8 mouse cellular contexts compared by ENCODE assay signal in the genomic region with DNA sequence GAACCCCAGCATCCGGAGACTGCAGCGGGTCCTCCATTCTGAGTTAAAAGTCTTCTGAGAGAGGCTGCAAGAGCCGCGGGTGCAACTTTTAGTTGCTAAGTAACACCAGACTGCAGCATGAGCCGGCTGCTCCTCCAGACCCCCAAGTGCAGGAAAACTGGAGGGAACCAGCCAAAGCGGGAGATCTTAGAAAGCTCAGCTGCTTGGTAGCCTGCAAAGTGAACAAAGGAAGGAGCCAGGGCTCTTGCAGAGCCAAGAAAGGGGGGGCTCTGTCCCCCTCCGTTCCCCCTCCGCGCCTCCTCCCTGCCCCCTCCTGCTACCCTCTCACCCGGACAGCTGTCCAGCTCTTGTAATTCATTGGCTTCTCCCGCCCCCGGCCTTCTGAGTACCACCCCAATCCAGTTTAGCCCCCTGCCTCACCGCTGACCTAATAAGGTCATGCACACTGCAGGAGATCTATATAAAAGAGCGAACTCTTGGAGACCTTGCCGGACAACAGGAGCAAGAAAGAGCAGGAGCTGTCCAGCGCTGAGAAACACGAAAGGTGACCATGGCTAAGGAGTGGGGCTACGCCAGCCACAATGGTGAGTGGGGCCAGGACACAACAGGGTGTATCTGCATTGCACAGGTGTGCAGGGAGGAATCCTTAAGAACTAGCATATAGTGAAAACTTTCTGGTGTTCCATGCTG. TPM values are rescaled to one million over a fixed set of nuclear protein-coding genes. Genes with fewer than 3 reads are reported as not detected.
DNase-seq lines count a peak whose midpoint lies in the region; ATAC-seq and TF ChIP-seq lines count a peak whose summit lies in the region.

A gene (plus strand): TSS at position 491 of the 690 bp plus-strand sequence.

- 0 out of 2 replicates have a peak within 1 kb of the TSS, but pooled peaks have one; percentile 1 for H3K27ac ChIP-seq in kidney, embryonic 15.5 days
- H3K27ac ChIP-seq in forebrain, embryonic 13.5 days = no peak within 1 kb of the TSS
- H3K27ac ChIP-seq in hindbrain, embryonic 10.5 days = peak within 1 kb of the TSS; percentile 87
- H3K27ac ChIP-seq in stomach, postnatal 0 days (replicated peaks) = no peak within 1 kb of the TSS

- TF ChIP-seq EP300 in stomach, postnatal 0 days (optimal IDR thresholded peaks at IDR 0.05) = no peak

- H3K9me3 ChIP-seq in kidney, embryonic 15.5 days (replicated peaks) = no peaks in the 10 kb centered on the region
- no peaks in the 10 kb centered on the region for H3K9me3 ChIP-seq in forebrain, embryonic 13.5 days (replicated peaks)
- H3K9me3 ChIP-seq in hindbrain, embryonic 10.5 days = no peaks in the 10 kb centered on the region
- H3K9me3 ChIP-seq in stomach, postnatal 0 days (ENCODE audit: control insufficient read depth, low read length) = no peaks in the 10 kb centered on the region

- DNase-seq in kidney, adult 8-10 months = no peak
- peak; percentile 31 for DNase-seq in adrenal gland, adult 8-10 months
- peak; percentile 79 for DNase-seq in hindbrain, embryonic 10.5 days (ENCODE audit: low spot score)
- peak; percentile 21 for DNase-seq in lung, postnatal 10 days
- DNase-seq in stomach, postnatal 0 days (ENCODE audit: low spot score) = peak; percentile 21
- no peak for DNase-seq in layer of hippocampus, adult 11-12 months (ENCODE audit: low spot score)

- H3K4me3 ChIP-seq in kidney, embryonic 15.5 days (replicated peaks) = peak within 1 kb of the TSS; percentile 37
- peak within 1 kb of the TSS; percentile 43 for H3K4me3 ChIP-seq in forebrain, embryonic 13.5 days
- H3K4me3 ChIP-seq in hindbrain, embryonic 10.5 days = peak within 1 kb of the TSS; percentile 58
- peak within 1 kb of the TSS; percentile 33 for H3K4me3 ChIP-seq in stomach, postnatal 0 days (ENCODE audit: low read depth, low read length)

- peak within 1 kb of the TSS; percentile 29; the same call in 1 of the 2 replicates for H3K9ac ChIP-seq in kidney, embryonic 15.5 days
- peak within 1 kb of the TSS; percentile 65 for H3K9ac ChIP-seq in forebrain, embryonic 13.5 days
- peak within 1 kb of the TSS; percentile 23; the same call in 1 of the 2 replicates for H3K9ac ChIP-seq in stomach, postnatal 0 days (ENCODE audit: low read length)

- H3K27me3 ChIP-seq in kidney, embryonic 15.5 days = peaks cover 4% of the 10 kb centered on the region; the same call in 1 of the 2 replicates
- no peaks in the 10 kb centered on the region for H3K27me3 ChIP-seq in forebrain, embryonic 13.5 days
- no peaks in the 10 kb centered on the region for H3K27me3 ChIP-seq in hindbrain, embryonic 10.5 days (ENCODE audit: insufficient read depth, poor library complexity, severe bottlenecking)
- H3K27me3 ChIP-seq in stomach, postnatal 0 days (ENCODE audit: control insufficient read depth, insufficient read depth, low read length) = no peaks in the 10 kb centered on the region

- H3K4me2 ChIP-seq in kidney, embryonic 15.5 days = peak within 1 kb of the TSS; percentile 65
- H3K4me2 ChIP-seq in forebrain, embryonic 13.5 days = peak within 1 kb of the TSS; percentile 80
- peak within 1 kb of the TSS; percentile 58 for H3K4me2 ChIP-seq in stomach, postnatal 0 days (replicated peaks; ENCODE audit: low read depth)

- H3K36me3 ChIP-seq in kidney, embryonic 15.5 days = no peaks in the 10 kb centered on the region
- H3K36me3 ChIP-seq in forebrain, embryonic 13.5 days (ENCODE audit: poor library complexity, severe bottlenecking) = no peaks in the 10 kb centered on the region
- no peaks in the 10 kb centered on the region for H3K36me3 ChIP-seq in hindbrain, embryonic 10.5 days
- no peaks in the 10 kb centered on the region for H3K36me3 ChIP-seq in stomach, postnatal 0 days (ENCODE audit: control insufficient read depth, insufficient read depth, low read length)

- 3% methylated on average over 18 of the region's 18 CpGs for WGBS in kidney, embryonic 15.5 days
- 3% methylated on average over 18 of the region's 18 CpGs for WGBS in forebrain, embryonic 13.5 days
- 1% methylated on average over 18 of the region's 18 CpGs for WGBS in hindbrain, embryonic 10.5 days
- 5% methylated on average over 18 of the region's 18 CpGs for WGBS in stomach, postnatal 0 days

- peak; percentile 85 for ATAC-seq in kidney, embryonic 15.5 days (replicated peaks; ENCODE audit: low FRiP score)
- ATAC-seq in forebrain, embryonic 13.5 days = peak; percentile 90
- ATAC-seq in stomach, postnatal 0 days (ENCODE audit: low FRiP score, low TSS enrichment) = peak; percentile 47; the same call in 1 of the 2 replicates

- peaks cover 10% of the 10 kb centered on the region for H3K4me1 ChIP-seq in kidney, embryonic 15.5 days
- peaks cover 12% of the 10 kb centered on the region; the same call in 1 of the 2 replicates for H3K4me1 ChIP-seq in forebrain, embryonic 13.5 days
- H3K4me1 ChIP-seq in hindbrain, embryonic 10.5 days (replicated peaks) = peaks cover 16% of the 10 kb centered on the region
- H3K4me1 ChIP-seq in stomach, postnatal 0 days (replicated peaks; ENCODE audit: control insufficient read depth, insufficient read depth) = no peaks in the 10 kb centered on the region; the same call in 1 of the 2 replicates

- no peak for TF ChIP-seq CTCF in stomach, postnatal 0 days (IDR thresholded peaks at IDR 0.05; ENCODE audit: low read depth)

RNA-seq across cellular contexts. Expression of the gene that starts here (rescaled TPM):
- polyA plus RNA-seq in kidney, embryonic 15.5 days (2015; fragmentation: Nextera tagmentation; extraction: Ambion mirVana) = 18.8 and 39.6 TPM in 2 replicates
- total RNA-seq in adrenal gland, adult 8-10 months (2022) = 1,000 to 10,000 TPM in 2 of 4 experiments, 100 to 1,000 TPM in 2; 711 to 1,802 (median 1,071) TPM
- polyA plus RNA-seq in forebrain, embryonic 13.5 days (2015; fragmentation: Nextera tagmentation; extraction: Ambion mirVana) = 1.6 and 1.8 TPM in 2 replicates
- polyA plus RNA-seq in hindbrain, embryonic 10.5 days (2016; fragmentation: Nextera tagmentation; extraction: Ambion mirVana) = 2.0 and 3.7 TPM in 2 replicates
- 1.3 and 2.2 TPM in 2 replicates for polyA plus RNA-seq in stomach, postnatal 0 days (2015; fragmentation: Nextera tagmentation; extraction: Ambion mirVana)

Comparison
In these comparisons a context has a peak if more than half of its experiments do, and no peak if none do; other contexts are left out.
1. H3K27ac ChIP-seq: peak in kidney, embryonic 15.5 days (single experiment) and hindbrain, embryonic 10.5 days (single experiment); none in forebrain, embryonic 13.5 days (single experiment) and stomach, postnatal 0 days (single experiment).
2. DNase-seq: peak in adrenal gland, adult 8-10 months (single experiment), hindbrain, embryonic 10.5 days (single experiment), lung, postnatal 10 days (single experiment) and stomach, postnatal 0 days (single experiment); none in kidney, adult 8-10 months (0 of 2) and layer of hippocampus, adult 11-12 months (single experiment).
3. Peak in every context shown above with its lines, with median percentiles within 50 percentile points of each other: ATAC-seq, H3K4me2 ChIP-seq, H3K4me3 ChIP-seq and H3K9ac ChIP-seq.